Mouse (Mus musculus) forelimb bud, embryonic 11.5 days (tissue): ENCODE results near the gene Mras.
A peak's percentile ranks its signal among the peaks of the same experiment; 100 is the strongest.

Source experiments
- DNase-seq: peaks from one replicate; pipeline ENCODE4 v3.0.0-alpha.2; 2012; ENCODE audit warnings: low read depth, low spot score

Mras gene

GRCm38 (mm10) chr9:99416809-99417208, 20.4 kb downstream of the Mras start:
- no peak for DNase-seq

- DNase-seq: no peak
Observed at GRCm38 (mm10) chr9:99411785-99412184, 25.4 kb downstream of the Mras start.

GRCm38 (mm10) chr9:99411093-99411492, 26.1 kb downstream of the Mras start:
- no peak for DNase-seq

- DNase-seq: no peak
Observed at GRCm38 (mm10) chr9:99409280-99409679, 27.9 kb downstream of the Mras start.

- no peak for DNase-seq
Observed at GRCm38 (mm10) chr9:99401288-99401974, 35.8 kb downstream of the Mras start.

GRCm38 (mm10) chr9:99400781-99401180, 36.4 kb downstream of the Mras start:
- no peak for DNase-seq

GRCm38 (mm10) chr9:99397056-99397815, 39.9 kb downstream of the Mras start:
- DNase-seq: no peak

GRCm38 (mm10) chr9:99394366-99394765, 42.8 kb downstream of the Mras start:
- DNase-seq: no peak

- no peak for DNase-seq
Observed at GRCm38 (mm10) chr9:99393146-99393545, 44.0 kb downstream of the Mras start.

GRCm38 (mm10) chr9:99391557-99391956, 45.6 kb downstream of the Mras start:
- no peak for DNase-seq

- no peak for DNase-seq
Observed at GRCm38 (mm10) chr9:99390716-99391115, 46.5 kb downstream of the Mras start.

GRCm38 (mm10) chr9:99390201-99390600, 47.0 kb downstream of the Mras start:
- no peak for DNase-seq

- no peak for DNase-seq
Observed at GRCm38 (mm10) chr9:99389506-99389905, 47.7 kb downstream of the Mras start.

GRCm38 (mm10) chr9:99388856-99389255, 48.3 kb downstream of the Mras start:
- no peak for DNase-seq

- DNase-seq: no peak
Observed at GRCm38 (mm10) chr9:99388078-99388477, 49.1 kb downstream of the Mras start.

- no peak for DNase-seq
Observed at GRCm38 (mm10) chr9:99382556-99382955, 54.6 kb downstream of the Mras start.

GRCm38 (mm10) chr9:99379194-99379593, 58.0 kb downstream of the Mras start:
- no peak for DNase-seq

GRCm38 (mm10) chr9:99376591-99377418, 60.4 kb downstream of the Mras start:
- DNase-seq: peak; percentile 64

- no peak for DNase-seq
Observed at GRCm38 (mm10) chr9:99368431-99368830, 68.8 kb downstream of the Mras start.

- DNase-seq: no peak
Observed at GRCm38 (mm10) chr9:99365906-99366305, 71.3 kb downstream of the Mras start.

- DNase-seq: no peak
Observed at GRCm38 (mm10) chr9:99363076-99363475, 74.1 kb downstream of the Mras start.

- DNase-seq: no peak
Observed at GRCm38 (mm10) chr9:99361946-99362345, 75.2 kb downstream of the Mras start.
